Mouse (Mus musculus): ENCODE data around the gene Gm3776. TPM values are rescaled to one million over a fixed set of nuclear protein-coding genes. Genes with fewer than 3 reads are reported as not detected.
A peak's percentile ranks its signal among the peaks of the same experiment; 100 is the strongest.
"Not testable (repeated sequence)": the region's sequence is repeated elsewhere in the genome, so short reads cannot be mapped to it uniquely, and the experiment has no call there.

Gene Gm3776
- total RNA-seq, 2 experiments from 2014 or later: 1.0 to 1.2 TPM

DNA sequence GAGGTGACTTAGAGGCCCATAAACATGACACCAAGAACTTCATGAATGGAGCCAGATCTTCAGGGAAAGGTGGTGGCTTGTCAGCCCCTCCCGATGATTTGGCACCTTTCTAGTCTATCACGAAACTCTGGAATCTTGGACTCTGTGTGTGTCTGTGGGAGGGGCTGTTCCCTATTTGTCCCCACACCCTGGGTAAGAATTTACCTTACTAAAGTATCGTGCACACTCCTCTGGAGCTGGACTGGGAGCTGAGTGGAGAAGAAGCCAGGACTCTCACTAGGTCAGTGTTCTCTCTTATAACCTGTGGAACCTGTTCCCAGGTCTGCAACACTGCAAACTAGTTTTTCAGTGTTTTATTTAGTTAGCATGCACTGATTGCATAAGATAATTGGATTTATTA, 32.8 kb downstream of the Gm3776 start, which contains the start of gene Gm10639:
Gene Gm10639 (plus strand): TSS at position 201 of the 400 bp plus-strand sequence.
- intact Hi-C loops (cut with DNase I): loop anchor here (5.0 kb wide), 1 partner anchor 58 kb away; no protein-coding TSS in a partner anchor
- not testable (repeated sequence) for DNase-seq

DNA sequence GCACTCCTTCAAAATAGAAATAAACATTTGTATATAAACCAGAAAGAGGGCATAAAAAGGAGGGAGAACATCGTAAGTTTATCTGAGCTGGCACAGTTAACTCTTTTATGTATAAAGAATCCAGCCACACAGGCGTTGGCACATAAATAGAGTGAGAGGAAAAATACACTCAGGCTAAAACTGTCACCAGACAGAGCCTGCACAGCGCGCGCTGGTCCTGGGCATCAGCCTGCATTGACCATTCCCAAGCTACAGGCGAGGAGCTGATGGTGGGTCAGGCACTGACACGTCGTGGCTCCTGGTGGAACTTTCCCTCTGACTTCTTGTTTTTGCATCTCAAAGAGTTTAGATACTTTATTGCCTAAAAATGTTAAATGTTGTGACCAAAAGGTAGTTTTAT, 35.5 kb downstream of the Gm3776 start:
- not testable (repeated sequence) for DNase-seq
- intact Hi-C loops (cut with DNase I): loop anchor here (5.0 kb wide), 1 partner anchor 55 kb away; no protein-coding TSS in a partner anchor

DNA sequence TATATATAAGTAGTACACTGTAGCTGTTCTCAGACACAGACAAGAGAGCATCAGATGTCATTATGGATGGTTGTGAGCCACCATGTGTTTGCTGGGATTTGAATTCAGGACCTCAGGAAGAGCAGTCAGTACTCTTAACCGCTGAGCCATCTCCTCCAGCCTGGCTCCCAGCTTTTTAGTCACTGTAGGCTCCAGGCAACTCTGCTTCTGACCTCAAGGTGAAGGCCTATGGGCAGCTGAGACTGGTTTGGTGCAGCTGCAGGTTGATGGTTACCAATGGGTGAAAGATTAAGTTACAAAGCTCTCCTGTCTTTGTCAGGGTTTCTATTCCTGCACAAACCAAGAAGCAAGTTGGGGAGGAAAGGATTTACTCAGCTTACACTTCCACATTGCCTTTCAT, 36.8 kb downstream of the Gm3776 start:
- DNase-seq: not testable (repeated sequence)
- intact Hi-C loops (cut with DNase I): loop anchor here (5.0 kb wide), 1 partner anchor 54 kb away; no protein-coding TSS in a partner anchor

DNA sequence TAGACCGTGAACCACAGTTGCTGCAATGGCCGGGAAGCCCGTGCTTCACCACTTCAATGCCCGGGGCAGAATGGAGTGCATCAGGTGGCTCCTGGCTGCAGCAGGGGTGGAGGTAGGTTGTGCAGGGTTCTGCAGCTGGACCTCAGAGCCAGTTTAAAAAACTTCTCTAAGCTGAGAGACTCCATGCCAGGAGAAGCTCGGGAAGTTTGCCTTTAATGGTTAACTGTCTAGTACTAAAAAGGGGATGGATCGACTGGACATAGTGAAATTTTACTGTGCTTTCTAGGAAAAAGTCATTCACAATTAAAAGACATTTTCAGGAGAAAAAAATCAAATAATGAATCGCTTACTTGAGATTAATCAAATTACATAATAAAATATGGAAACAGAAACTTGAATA, 37.9 kb downstream of the Gm3776 start:
- intact Hi-C loops (cut with DNase I): loop anchor here (5.0 kb wide), 1 partner anchor 53 kb away; no protein-coding TSS in a partner anchor
- DNase-seq: not testable (repeated sequence)

DNA sequence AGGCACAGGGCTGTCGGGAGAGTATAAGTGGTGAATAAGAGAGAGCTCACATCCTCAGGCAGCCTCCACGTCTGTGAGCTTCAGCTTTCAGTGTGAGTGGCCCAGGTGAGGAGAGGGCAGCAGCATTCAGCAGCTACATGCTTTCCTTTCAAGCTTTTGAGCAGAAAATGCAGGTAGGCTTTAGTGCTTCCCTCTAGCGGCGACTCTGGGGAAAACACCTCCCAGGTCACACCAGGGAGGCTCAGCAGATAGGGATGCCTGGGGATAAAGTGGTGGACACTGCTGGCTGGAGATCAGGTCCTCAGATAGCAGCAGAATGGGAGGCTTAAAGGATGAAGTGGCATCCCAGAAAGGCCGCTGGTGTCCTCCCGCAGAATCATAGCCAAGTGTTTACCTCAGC, 39.2 kb downstream of the Gm3776 start:
- intact Hi-C loops (cut with DNase I): not testable (repeated sequence)
- DNase-seq: peak; percentile 12 to 41

DNA sequence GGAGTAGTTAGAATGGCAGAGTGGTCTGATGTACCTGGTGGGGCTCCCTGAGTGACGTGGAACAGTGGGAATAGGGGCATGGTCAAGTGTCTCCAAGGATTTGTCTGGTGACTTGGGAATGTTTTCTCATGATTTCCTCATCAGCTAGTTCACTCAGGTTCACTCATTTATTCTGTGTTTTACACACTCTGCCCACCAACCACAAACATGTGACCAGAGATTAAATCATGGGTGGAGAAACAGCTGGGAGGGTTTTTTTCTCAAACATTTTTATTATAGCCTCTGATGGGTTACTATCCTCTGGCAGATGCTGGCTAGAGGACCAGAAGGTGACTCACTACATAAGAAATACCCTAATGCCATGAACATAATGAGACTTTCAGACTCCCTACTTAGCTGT, 41.3 kb downstream of the Gm3776 start:
- intact Hi-C loops (cut with DNase I): no loop called here
- no peak for DNase-seq

DNA sequence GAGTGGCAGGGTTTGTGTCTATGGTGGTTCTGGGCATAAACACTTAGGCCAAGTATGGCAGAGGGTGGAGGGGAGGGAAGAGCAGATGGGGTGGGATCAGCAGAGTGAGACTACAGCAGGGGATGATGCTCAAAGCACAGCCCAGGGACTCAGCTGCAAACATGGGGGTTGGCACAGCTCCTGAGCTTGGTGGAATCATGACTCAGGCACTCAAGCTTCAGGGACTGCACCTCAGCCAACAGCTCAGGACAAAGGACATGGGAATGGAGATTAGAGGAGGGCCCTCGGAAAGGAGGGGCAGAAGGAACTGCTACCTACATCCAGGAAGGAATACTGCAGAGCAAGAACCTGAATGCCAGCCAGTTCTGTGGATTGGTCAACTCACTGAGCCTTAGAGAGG, 42.2 kb downstream of the Gm3776 start:
- DNase-seq; intact Hi-C loops (cut with DNase I): not testable (repeated sequence)

DNA sequence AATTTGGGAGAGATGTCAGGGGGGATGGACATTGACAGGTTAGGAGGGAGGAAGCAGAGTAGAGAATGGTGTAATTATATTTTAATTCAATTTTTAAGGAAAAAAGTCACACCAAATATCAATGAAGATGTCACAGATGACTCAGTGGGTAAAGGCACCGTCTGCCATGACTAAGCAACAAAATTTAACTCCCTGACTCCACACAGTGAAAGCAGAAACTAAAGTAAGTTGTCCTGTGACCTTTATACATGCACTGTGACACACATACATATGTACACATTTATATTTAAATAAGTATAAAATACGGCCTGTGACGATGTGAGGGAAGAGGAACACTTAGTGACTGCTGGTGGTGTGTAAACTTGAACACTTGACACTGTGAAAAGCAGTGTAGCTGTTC, 51.2 kb downstream of the Gm3776 start:
- DNase-seq; intact Hi-C loops (cut with DNase I): not testable (repeated sequence)

DNA sequence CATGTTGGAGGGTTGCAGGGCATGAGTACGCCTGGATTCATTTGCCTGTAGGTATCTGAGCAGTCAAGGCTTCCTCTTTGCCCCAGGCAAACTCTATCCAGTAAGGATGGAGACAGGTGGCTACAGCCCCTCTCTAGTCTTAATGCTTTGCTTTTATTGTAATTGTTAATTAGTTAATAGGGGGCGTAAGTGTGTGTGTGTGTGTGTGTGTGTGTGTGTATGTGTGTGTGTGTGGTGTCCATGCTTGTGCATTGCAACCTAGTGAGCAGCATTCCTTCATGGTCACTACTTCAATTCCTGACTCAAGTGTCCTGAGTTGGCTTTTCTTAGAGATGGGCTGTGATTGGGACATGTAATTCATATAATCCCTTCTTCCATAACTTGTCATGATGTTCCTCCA, 57.8 kb downstream of the Gm3776 start, which contains the start of gene Omt2a:
Gene Omt2a (minus strand): TSS at position 101 of the 400 bp plus-strand sequence.
- intact Hi-C loops (cut with DNase I): no loop called here
- DNase-seq: no peak

Other genes with a start within 250 kb of the Gm3776 start
- not detected for gene Gcm1, start 205.2 kb upstream of the Gm3776 start, total RNA-seq (2021)
- gene Fbxo9, start 148.1 kb upstream of the Gm3776 start, total RNA-seq (2021): 10 to 100 TPM; 49.9 to 52.5 TPM
- 10 to 100 TPM; 13.7 to 15.3 TPM for gene Ick, start 147.9 kb upstream of the Gm3776 start, total RNA-seq (2021)
- 10 to 100 TPM; 88.6 to 98.7 TPM for gene Gsta4, start 74.4 kb upstream of the Gm3776 start, total RNA-seq (2021)
- gene Gsta1, start 26.5 kb upstream of the Gm3776 start, total RNA-seq (2021): 1 to 10 TPM in 1 of 2 experiments, not detected in 1; 1.1 TPM
- not detected for gene Gm10639, start 32.8 kb downstream of the Gm3776 start, total RNA-seq (2021)
- not detected for gene Omt2a, start 57.7 kb downstream of the Gm3776 start, total RNA-seq (2021)
- gene Omt2b, start 70.5 kb downstream of the Gm3776 start, total RNA-seq (2021): not detected
- gene Gsta2, start 98.7 kb downstream of the Gm3776 start, total RNA-seq (2021): under 1 TPM in 1 of 2 experiments, not detected in 1; 0.46 TPM
- gene Dppa5a, start 111.0 kb downstream of the Gm3776 start, total RNA-seq (2021): not detected
- not detected for gene Ooep, start 121.6 kb downstream of the Gm3776 start, total RNA-seq (2021)
- gene Ddx43, start 138.6 kb downstream of the Gm3776 start, total RNA-seq (2021): not detected
- gene Cgas, start 186.1 kb downstream of the Gm3776 start, total RNA-seq (2021): under 1 TPM; 0.54 to 0.56 TPM
- 10 to 100 TPM; 24.3 to 25.2 TPM for gene Mto1, start 191.1 kb downstream of the Gm3776 start, total RNA-seq (2021)
- gene Gm17324, start 191.7 kb downstream of the Gm3776 start, total RNA-seq (2021): not detected
- gene Eef1a1, start 232.0 kb downstream of the Gm3776 start, total RNA-seq (2021): 1,000 to 10,000 TPM; 1,083 to 1,160 TPM